Mouse (Mus musculus) liver, adult 2 months (tissue): ENCODE measurements around the gene Iah1. TPM values are rescaled to one million over a fixed set of nuclear protein-coding genes. Genes with fewer than 3 reads are reported as not detected.

Experiments used
- DNase-seq: peaks from one replicate; pipeline ENCODE4 v3.0.0-alpha.2; 2011; ENCODE audit warnings: low read depth, low spot score; ENCODE audit errors: extremely low read depth
- H3K27ac ChIP-seq: fragments of 200-500 bp; replicated peaks from 2 replicates; pipeline ENCODE4 v1.5.1; 2012; ENCODE audit warnings: low read depth, mild to moderate bottlenecking, control low read depth, inconsistent platforms, low read length; ENCODE audit not compliant: insufficient read depth
- H3K27me3 ChIP-seq: fragments of 200-500 bp; 2 replicates; pipeline ENCODE4 v1.6.1; 2012; ENCODE audit warnings: mild to moderate bottlenecking, moderate library complexity, low read length, inconsistent platforms; ENCODE audit not compliant: control insufficient read depth, insufficient read depth
- H3K36me3 ChIP-seq: fragments of 200-500 bp; 2 replicates; pipeline ENCODE4 v1.6.1; 2012; ENCODE audit warnings: low read length, inconsistent platforms; ENCODE audit not compliant: control insufficient read depth, insufficient read depth
- H3K4me1 ChIP-seq: fragments of 200-500 bp; 2 replicates; pipeline ENCODE4 v1.6.1; 2011; ENCODE audit warnings: low read length; ENCODE audit not compliant: control insufficient read depth, insufficient read depth
- H3K4me3 ChIP-seq: fragments of 200-500 bp; 2 replicates; pipeline ENCODE4 v1.5.1; 2011; ENCODE audit warnings: low read depth, mild to moderate bottlenecking, control low read depth, low read length, moderate library complexity; ENCODE audit not compliant: insufficient read depth
- H3K79me2 ChIP-seq: fragments of 200-500 bp; 2 replicates; pipeline ENCODE4 v1.6.1; 2012; ENCODE audit warnings: inconsistent platforms, mild to moderate bottlenecking, low read length, moderate library complexity; ENCODE audit not compliant: control insufficient read depth, insufficient read depth
- H3K9ac ChIP-seq: fragments of 200-500 bp; 2 replicates; pipeline ENCODE4 v1.6.1; 2012; ENCODE audit warnings: low read depth, mild to moderate bottlenecking, control low read depth, inconsistent platforms, low read length
- CTCF ChIP-seq: fragments of 200-500 bp; IDR thresholded peaks from 2 replicates; pipeline ENCODE4 v1.5.1; 2011; ENCODE audit warnings: low read depth, low read length, control low read depth
- POLR2A ChIP-seq: fragments of 200-500 bp; IDR thresholded peaks from 2 replicates; pipeline ENCODE4 v1.6.1; 2011; ENCODE audit warnings: low read length, control low read depth; ENCODE audit not compliant: insufficient read depth; ENCODE audit errors: extremely low read depth
- WGBS: fragments of 180-500 bp; shearing (Covaris S2); methylation state at CpG from one replicate; pipeline ENCODE4 v1.1.7; 2018; 5-methylcytosine and 5-hydroxymethylcytosine counted together
- polyA plus RNA-seq: library from polyadenylated mRNA; depleted of rRNA; stranded (reverse); fragments of >200 nt; gene quantifications from 2 replicates; pipeline ENCODE4 v1.2.3, GENCODE M21; 2012
- total RNA-seq: library from RNA; depleted of rRNA; stranded (reverse); fragments of >200 nt; gene quantifications from 2 replicates; pipeline ENCODE4 v1.2.3, GENCODE M21; 2014

Gene Iah1
- total and polyA plus RNA-seq, 2 experiments: 258 to 339 TPM

DNA sequence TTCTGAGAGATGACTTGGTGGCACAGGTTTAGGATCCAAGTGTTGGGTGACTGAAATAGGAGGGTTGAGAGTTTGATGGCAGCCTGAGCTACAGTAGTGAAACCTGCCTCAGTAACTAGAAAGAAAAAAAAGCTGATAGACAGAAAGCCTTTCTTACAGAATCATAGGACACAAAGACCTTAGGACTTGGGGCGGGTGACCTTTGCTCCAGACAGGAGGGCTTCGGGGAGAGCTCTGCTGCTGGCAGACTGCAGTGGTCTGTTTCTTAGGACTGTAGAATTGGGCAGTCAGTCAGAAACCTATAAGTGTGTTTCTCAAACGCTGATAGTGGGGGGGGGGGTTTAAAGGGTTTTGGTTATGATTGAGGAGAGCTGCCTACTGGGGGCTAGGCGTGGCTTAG is 10.4 kb upstream of the Iah1 start:
- DNase-seq: no peak
- Histone ChIP-seq H3K27ac (no peak overlapping the region), H3K4me1 (peaks cover 6% of the 10 kb centered on the region; the same call in 1 of the 2 replicates), H3K9ac (no peak overlapping the region), H3K27me3 (no peaks in the 10 kb centered on the region), H3K36me3 (peaks cover 23% of the 10 kb centered on the region), H3K79me2 (no peaks in the 10 kb centered on the region), H3K4me3 (no peak overlapping the region)
- WGBS: 90% methylated on average over 4 of the region's 4 CpGs
- TF ChIP-seq POLR2A (no peak), CTCF (no peak)

DNA sequence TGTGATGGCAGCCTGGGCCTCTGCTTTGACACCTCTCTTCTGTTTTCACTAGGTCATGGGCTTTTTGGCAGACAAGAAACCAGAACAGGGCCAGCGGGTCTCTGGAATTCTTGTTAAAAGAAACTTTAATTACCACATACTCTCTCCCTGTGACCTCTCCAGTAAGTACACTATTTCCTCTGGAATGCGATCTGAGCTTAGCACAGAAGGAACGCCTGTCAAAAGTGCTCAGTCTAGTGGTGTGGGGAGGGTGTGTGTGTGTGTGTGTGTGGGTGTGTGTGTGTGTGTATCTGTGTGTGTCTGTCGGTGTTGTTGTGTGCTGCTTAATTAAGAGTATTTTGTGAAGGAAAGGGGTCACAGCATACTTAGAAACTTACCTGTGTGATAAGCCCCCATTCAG is 9.5 kb upstream of the Iah1 start:
- Histone ChIP-seq H3K27me3 (no peaks in the 10 kb centered on the region), H3K4me1 (peaks cover 6% of the 10 kb centered on the region; the same call in 1 of the 2 replicates), H3K4me3 (no peak overlapping the region), H3K79me2 (no peaks in the 10 kb centered on the region), H3K36me3 (peaks cover 24% of the 10 kb centered on the region), H3K27ac (no peak overlapping the region), H3K9ac (no peak overlapping the region)
- 90% methylated on average over 4 of the region's 4 CpGs for WGBS
- TF ChIP-seq CTCF (no peak), POLR2A (no peak)
- DNase-seq: no peak

DNA sequence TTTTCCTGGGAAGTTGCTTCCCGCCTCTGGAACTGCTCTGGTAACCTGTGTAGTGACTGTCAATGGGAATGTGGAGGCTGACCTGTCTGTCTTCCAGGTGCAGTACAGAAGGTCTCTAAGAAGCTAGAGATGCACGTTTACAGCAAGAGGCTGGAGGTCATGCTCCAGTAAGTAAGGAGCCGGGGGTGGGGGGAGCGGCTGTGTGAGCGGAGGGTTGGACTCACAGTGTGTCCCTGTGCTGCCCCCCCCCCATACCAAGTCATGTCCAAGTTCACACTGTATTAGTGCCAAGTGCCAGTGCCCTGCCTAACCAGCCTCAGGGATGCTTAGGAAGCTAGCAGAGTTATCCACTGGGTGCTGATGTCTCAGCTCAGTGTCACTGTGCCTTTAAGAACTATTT is 4.0 kb upstream of the Iah1 start:
- 96% methylated on average over 5 of the region's 5 CpGs for WGBS
- Histone ChIP-seq H3K27me3 (no peaks in the 10 kb centered on the region), H3K4me1 (peaks cover 1% of the 10 kb centered on the region; the same call in 1 of the 2 replicates), H3K4me3 (no peak overlapping the region), H3K9ac (no peak overlapping the region), H3K27ac (no peak overlapping the region), H3K79me2 (no peaks in the 10 kb centered on the region), H3K36me3 (peaks cover 25% of the 10 kb centered on the region)
- no peak for DNase-seq
- no peak for TF ChIP-seq POLR2A
- no peak for TF ChIP-seq CTCF

DNA sequence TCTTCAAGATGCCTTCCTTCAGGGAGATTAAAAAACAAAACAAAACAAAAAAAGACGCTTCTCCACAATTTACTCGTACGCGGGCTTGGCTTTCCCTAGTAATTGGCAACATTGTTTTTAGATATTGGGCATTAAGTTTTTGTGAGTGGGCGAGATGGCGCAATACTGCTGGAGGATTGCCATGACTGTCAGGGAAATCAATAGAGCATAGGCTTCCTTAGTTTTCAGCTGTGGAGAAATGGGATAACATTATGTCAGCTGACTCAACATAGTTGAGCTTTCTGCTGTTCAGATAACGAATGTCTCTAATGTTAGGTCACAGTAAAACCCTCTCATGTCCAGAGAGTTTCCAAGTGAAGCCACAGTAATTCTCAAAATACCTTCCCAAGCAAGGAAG is 678 bp downstream of the Iah1 start:
- Histone ChIP-seq H3K4me3 (peak overlapping the region; percentile 65), H3K36me3 (peaks cover 13% of the 10 kb centered on the region), H3K9ac (peak overlapping the region; percentile 59), H3K79me2 (no peaks in the 10 kb centered on the region), H3K4me1 (peaks cover 23% of the 10 kb centered on the region), H3K27ac (peak overlapping the region; percentile 69), H3K27me3 (no peaks in the 10 kb centered on the region)
- peak; percentile 90 for DNase-seq
- 3% methylated on average over 7 of the region's 7 CpGs for WGBS
- TF ChIP-seq POLR2A (no peak), CTCF (no peak)

DNA sequence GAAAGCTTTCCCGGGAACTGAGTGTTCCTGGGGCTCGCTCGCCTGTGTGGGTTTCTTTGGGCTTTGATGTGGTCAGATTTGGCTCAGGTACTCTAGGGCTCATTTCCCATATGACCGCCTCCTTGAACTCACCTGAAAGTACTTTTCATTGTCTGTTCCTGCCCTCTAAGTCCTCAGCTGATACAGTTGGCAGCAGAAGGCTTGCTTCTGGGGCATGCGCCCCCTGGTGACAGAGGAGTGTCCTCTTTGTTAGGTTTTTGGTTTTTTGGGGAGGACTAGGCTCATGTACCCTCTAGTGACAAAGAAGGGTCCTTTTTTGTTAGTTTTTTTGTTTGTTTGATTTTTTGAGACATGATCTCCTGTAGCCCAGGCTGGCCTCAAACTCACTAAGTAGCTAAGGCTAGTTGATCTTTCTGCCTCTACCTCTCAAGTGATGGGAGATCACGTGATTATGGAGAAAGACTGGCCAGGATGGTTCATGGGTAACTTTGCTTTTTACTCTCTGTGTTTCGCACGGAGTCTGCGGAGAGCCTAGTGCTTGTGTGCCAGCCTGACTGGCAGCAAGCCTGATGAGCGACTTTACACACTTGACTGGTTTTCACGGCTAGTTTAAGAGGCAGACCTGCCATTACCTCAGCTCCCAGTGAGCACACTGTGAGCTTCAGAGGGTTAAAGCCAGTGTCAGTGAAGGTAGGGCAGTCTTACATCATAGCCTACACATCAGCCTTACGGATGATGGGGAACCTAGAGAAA is 2.1 kb downstream of the Iah1 start:
- TF ChIP-seq CTCF (peak; percentile 80), POLR2A (no peak)
- WGBS: 77% methylated on average over 12 of the region's 12 CpGs
- DNase-seq: peak; percentile 54
- Histone ChIP-seq H3K79me2 (no peaks in the 10 kb centered on the region), H3K27ac (no peak overlapping the region), H3K4me3 (no peak overlapping the region), H3K9ac (no peak overlapping the region), H3K36me3 (peaks cover 15% of the 10 kb centered on the region), H3K27me3 (no peaks in the 10 kb centered on the region), H3K4me1 (peaks cover 23% of the 10 kb centered on the region)

DNA sequence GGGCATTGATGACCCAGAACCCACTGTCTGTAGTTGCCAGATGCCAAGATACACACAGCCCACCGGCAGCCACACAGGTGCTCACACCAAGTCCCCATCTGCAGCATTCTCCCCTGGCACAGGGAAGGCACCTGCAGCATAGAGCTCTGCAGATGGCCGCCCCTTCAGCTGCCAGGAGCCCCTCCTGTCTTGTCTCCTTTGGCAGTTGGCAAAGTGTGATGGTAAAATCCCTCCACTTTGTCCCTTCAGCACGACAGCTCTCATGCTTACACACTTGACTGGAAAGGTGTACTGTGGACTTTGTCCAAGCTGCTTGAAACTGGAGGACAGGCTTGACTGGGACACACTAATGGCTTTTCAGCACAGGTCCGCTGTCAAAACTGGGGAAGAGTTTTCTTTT is 4.1 kb downstream of the Iah1 start:
- Histone ChIP-seq H3K27ac (peak overlapping the region; percentile 75), H3K27me3 (no peaks in the 10 kb centered on the region), H3K4me1 (peaks cover 27% of the 10 kb centered on the region), H3K9ac (peak overlapping the region; percentile 33; the same call in 1 of the 2 replicates), H3K79me2 (no peaks in the 10 kb centered on the region), H3K36me3 (peaks cover 18% of the 10 kb centered on the region; the same call in 1 of the 2 replicates), H3K4me3 (no peak overlapping the region)
- WGBS: 43% methylated on average over 4 of the region's 4 CpGs
- peak; percentile 85 for DNase-seq
- TF ChIP-seq CTCF (no peak), POLR2A (no peak)
